Mouse (Mus musculus): ENCODE data around the gene Cacna2d2.
A peak's percentile ranks its signal among the peaks of the same experiment; 100 is the strongest.

The Cacna2d2 gene

GRCm38 (mm10) chr9:107502131-107502846 lies 102.9 kb downstream of the Cacna2d2 start:
- DNase-seq: no peak

GRCm38 (mm10) chr9:107504662-107505537 lies 105.5 kb downstream of the Cacna2d2 start:
- DNase-seq: no peak

GRCm38 (mm10) chr9:107508266-107508665 lies 108.9 kb downstream of the Cacna2d2 start:
- DNase-seq: peak; percentile 51

GRCm38 (mm10) chr9:107510384-107511100 lies 111.1 kb downstream of the Cacna2d2 start:
- DNase-seq: no peak

- no peak for DNase-seq
Measured at GRCm38 (mm10) chr9:107511436-107511835, 112.0 kb downstream of the Cacna2d2 start.

GRCm38 (mm10) chr9:107512326-107512725 lies 112.9 kb downstream of the Cacna2d2 start:
- DNase-seq: no peak

- peak; percentile 97 for DNase-seq
Measured at GRCm38 (mm10) chr9:107514303-107514955, 115.0 kb downstream of the Cacna2d2 start.

- no peak for DNase-seq
Measured at GRCm38 (mm10) chr9:107520331-107520730, 120.9 kb downstream of the Cacna2d2 start.

GRCm38 (mm10) chr9:107521190-107521589 lies 121.8 kb downstream of the Cacna2d2 start:
- no peak for DNase-seq

- DNase-seq: no peak
Measured at GRCm38 (mm10) chr9:107521711-107522399, 122.4 kb downstream of the Cacna2d2 start.

GRCm38 (mm10) chr9:107522400-107522711 lies 122.9 kb downstream of the Cacna2d2 start:
- no peak for DNase-seq

- peak; percentile 77 for DNase-seq
Measured at GRCm38 (mm10) chr9:107526198-107527026, 127.0 kb downstream of the Cacna2d2 start.

- peak; percentile 83 for DNase-seq
Measured at GRCm38 (mm10) chr9:107533791-107534407, 134.5 kb downstream of the Cacna2d2 start, which contains the start of gene Tmem115. Tmem115 (plus strand) TSS chr9:107533945.

- DNase-seq: no peak
Measured at GRCm38 (mm10) chr9:107534408-107535202, 135.2 kb downstream of the Cacna2d2 start.

- no peak for DNase-seq
Measured at GRCm38 (mm10) chr9:107538231-107538630, 138.8 kb downstream of the Cacna2d2 start.

GRCm38 (mm10) chr9:107538711-107539110 lies 139.3 kb downstream of the Cacna2d2 start:
- DNase-seq: no peak

- no peak for DNase-seq
Measured at GRCm38 (mm10) chr9:107539940-107540339, 140.5 kb downstream of the Cacna2d2 start.

- no peak for DNase-seq
Measured at GRCm38 (mm10) chr9:107540420-107540819, 141.0 kb downstream of the Cacna2d2 start.

- DNase-seq: no peak
Measured at GRCm38 (mm10) chr9:107541005-107541404, 141.6 kb downstream of the Cacna2d2 start.

All from right cerebral cortex, postnatal 4 days (tissue).